Mouse (Mus musculus): Measurements from ENCODE around the gene Tbc1d20. TPM values are rescaled to one million over a fixed set of nuclear protein-coding genes. Genes with fewer than 3 reads are reported as not detected.
A peak's percentile ranks its signal among the peaks of the same experiment; 100 is the strongest.

Tbc1d20 gene
- polyA plus RNA-seq, 1 experiment from 2014 or later = 22.6 TPM

GRCm38 (mm10) chr2:152326654-152327053, 33.0 kb downstream of the Tbc1d20 start:
- H3K27me3 ChIP-seq (ENCODE audit: control insufficient read depth, insufficient read depth, low read length) = no peaks in the 10 kb centered on the region
- H3K36me3 ChIP-seq (ENCODE audit: control insufficient read depth, insufficient read depth, low read length) = peaks cover 25% of the 10 kb centered on the region
- H3K4me3 ChIP-seq (ENCODE audit: low read depth, low read length) = no peak overlapping the region
- no peaks in the 10 kb centered on the region for H3K9me3 ChIP-seq (ENCODE audit: control insufficient read depth, low read length)
- H3K27ac ChIP-seq (replicated peaks) = no peak overlapping the region
- DNase-seq (ENCODE audit: low spot score) = no peak
- no peak overlapping the region for H3K9ac ChIP-seq (ENCODE audit: low read length)
- ATAC-seq (ENCODE audit: low FRiP score, low TSS enrichment) = peak; percentile 54
- H3K4me1 ChIP-seq (replicated peaks; ENCODE audit: control insufficient read depth, insufficient read depth) = no peaks in the 10 kb centered on the region; the same call in 1 of the 2 replicates
- H3K4me2 ChIP-seq (replicated peaks; ENCODE audit: low read depth) = no peak overlapping the region
- 80% methylated on average over 8 of the region's 8 CpGs for WGBS
- TF ChIP-seq EP300 (optimal IDR thresholded peaks at IDR 0.05) = no peak
- TF ChIP-seq CTCF (IDR thresholded peaks at IDR 0.05; ENCODE audit: low read depth) = no peak

- Histone ChIP-seq H3K36me3 (ENCODE audit: control insufficient read depth, insufficient read depth, low read length) (peaks cover 19% of the 10 kb centered on the region), H3K27ac (replicated peaks) (no peak overlapping the region), H3K4me3 (ENCODE audit: low read depth, low read length) (no peak overlapping the region), H3K4me1 (replicated peaks; ENCODE audit: control insufficient read depth, insufficient read depth) (no peaks in the 10 kb centered on the region; the same call in 1 of the 2 replicates), H3K27me3 (ENCODE audit: control insufficient read depth, insufficient read depth, low read length) (no peaks in the 10 kb centered on the region), H3K9me3 (ENCODE audit: control insufficient read depth, low read length) (no peaks in the 10 kb centered on the region), H3K4me2 (replicated peaks; ENCODE audit: low read depth) (no peak overlapping the region), H3K9ac (ENCODE audit: low read length) (no peak overlapping the region)
- DNase-seq (ENCODE audit: low spot score) (no peak), ATAC-seq (ENCODE audit: low FRiP score, low TSS enrichment) (no peak)
- WGBS = 62% methylated on average over 5 of the region's 5 CpGs
- no peak for TF ChIP-seq CTCF (IDR thresholded peaks at IDR 0.05; ENCODE audit: low read depth)
- TF ChIP-seq EP300 (optimal IDR thresholded peaks at IDR 0.05) = no peak
Observed at GRCm38 (mm10) chr2:152327980-152328379, 34.4 kb downstream of the Tbc1d20 start.

GRCm38 (mm10) chr2:152330858-152331423, 37.3 kb downstream of the Tbc1d20 start:
- H3K4me1 ChIP-seq (replicated peaks; ENCODE audit: control insufficient read depth, insufficient read depth) = no peaks in the 10 kb centered on the region; the same call in 1 of the 2 replicates
- no peak for DNase-seq (ENCODE audit: low spot score)
- 60% methylated on average over 7 of the region's 7 CpGs for WGBS
- no peak for ATAC-seq (ENCODE audit: low FRiP score, low TSS enrichment)
- H3K27me3 ChIP-seq (ENCODE audit: control insufficient read depth, insufficient read depth, low read length) = no peaks in the 10 kb centered on the region
- H3K4me3 ChIP-seq (ENCODE audit: low read depth, low read length) = no peak overlapping the region
- no peak for TF ChIP-seq EP300 (optimal IDR thresholded peaks at IDR 0.05)
- no peak for TF ChIP-seq CTCF (IDR thresholded peaks at IDR 0.05; ENCODE audit: low read depth)
- H3K9ac ChIP-seq (ENCODE audit: low read length) = peak overlapping the region; percentile 89
- H3K9me3 ChIP-seq (ENCODE audit: control insufficient read depth, low read length) = no peaks in the 10 kb centered on the region
- H3K36me3 ChIP-seq (ENCODE audit: control insufficient read depth, insufficient read depth, low read length) = 0 out of 2 replicates have a peak, but pooled peaks cover 6% of the 10 kb centered on the region
- H3K4me2 ChIP-seq (replicated peaks; ENCODE audit: low read depth) = peak overlapping the region; percentile 91
- H3K27ac ChIP-seq (replicated peaks) = no peak overlapping the region

DNA sequence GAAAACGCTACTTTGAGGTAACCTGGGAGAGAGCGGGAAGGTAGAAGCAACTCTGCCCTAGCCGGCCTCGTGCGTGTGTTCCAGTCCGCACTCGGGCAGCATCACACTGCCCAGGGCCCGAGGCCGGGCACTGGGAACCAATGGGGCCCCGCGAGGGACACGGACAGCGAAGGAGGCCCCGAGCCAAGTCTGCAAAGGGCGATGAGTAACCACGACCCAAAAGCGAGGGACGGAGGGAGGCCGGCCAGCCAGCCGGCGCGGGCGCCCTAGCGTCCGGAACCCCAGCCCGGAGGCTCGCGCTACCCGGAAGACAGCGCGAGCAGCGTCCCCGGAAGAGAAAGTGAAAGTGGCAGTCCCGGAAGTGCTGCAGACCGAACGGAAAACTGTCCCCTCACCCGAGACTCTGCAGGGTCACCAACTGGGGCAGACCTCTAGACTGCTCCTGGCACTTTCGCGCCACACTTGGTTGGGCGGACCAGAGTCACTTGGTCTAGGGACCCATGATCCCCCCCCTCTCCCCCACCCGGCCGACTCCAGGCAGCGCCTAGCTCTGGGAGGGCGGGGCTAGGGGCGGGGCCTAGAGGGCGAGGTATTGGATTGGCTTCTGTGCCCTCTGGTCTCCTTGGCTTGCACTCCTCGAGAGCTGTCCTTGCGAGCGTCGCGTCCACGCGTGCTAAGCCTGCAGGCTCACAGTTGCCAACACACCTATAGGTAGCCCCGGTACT, 38.6 kb downstream of the Tbc1d20 start, which contains the start of gene Rbck1:
Rbck1 (minus strand) TSS at position 553 of the 725 bp plus-strand sequence.
- Histone ChIP-seq H3K36me3 (ENCODE audit: control insufficient read depth, insufficient read depth, low read length) (no peaks in the 10 kb centered on the region), H3K4me2 (replicated peaks; ENCODE audit: low read depth) (peak within 1 kb of the TSS; percentile 91), H3K4me1 (replicated peaks; ENCODE audit: control insufficient read depth, insufficient read depth) (no peaks in the 10 kb centered on the region; the same call in 1 of the 2 replicates), H3K9ac (ENCODE audit: low read length) (peak within 1 kb of the TSS; percentile 89), H3K27ac (replicated peaks) (peak within 1 kb of the TSS; percentile 94), H3K9me3 (ENCODE audit: control insufficient read depth, low read length) (no peaks in the 10 kb centered on the region), H3K27me3 (ENCODE audit: control insufficient read depth, insufficient read depth, low read length) (no peaks in the 10 kb centered on the region), H3K4me3 (ENCODE audit: low read depth, low read length) (peak within 1 kb of the TSS; percentile 79)
- DNase-seq (ENCODE audit: low spot score) = peak; percentile 95
- ATAC-seq (ENCODE audit: low FRiP score, low TSS enrichment) = peak; percentile 95
- no peak for TF ChIP-seq EP300 (optimal IDR thresholded peaks at IDR 0.05)
- no peak; the same call in 1 of the 2 replicates for TF ChIP-seq CTCF (IDR thresholded peaks at IDR 0.05; ENCODE audit: low read depth)
- under 1% methylated on average over 52 of the region's 54 CpGs for WGBS

GRCm38 (mm10) chr2:152333345-152334006, 39.8 kb downstream of the Tbc1d20 start:
- no peak overlapping the region for H3K27ac ChIP-seq (replicated peaks)
- no peaks in the 10 kb centered on the region; the same call in 1 of the 2 replicates for H3K4me1 ChIP-seq (replicated peaks; ENCODE audit: control insufficient read depth, insufficient read depth)
- TF ChIP-seq EP300 (optimal IDR thresholded peaks at IDR 0.05) (no peak), CTCF (IDR thresholded peaks at IDR 0.05; ENCODE audit: low read depth) (no peak)
- H3K9ac ChIP-seq (ENCODE audit: low read length) = no peak overlapping the region
- ATAC-seq (ENCODE audit: low FRiP score, low TSS enrichment) (no peak), DNase-seq (ENCODE audit: low spot score) (no peak)
- H3K4me2 ChIP-seq (replicated peaks; ENCODE audit: low read depth) = no peak overlapping the region
- no peaks in the 10 kb centered on the region for H3K36me3 ChIP-seq (ENCODE audit: control insufficient read depth, insufficient read depth, low read length)
- no peaks in the 10 kb centered on the region for H3K27me3 ChIP-seq (ENCODE audit: control insufficient read depth, insufficient read depth, low read length)
- 71% methylated on average over 4 of the region's 4 CpGs for WGBS
- no peak overlapping the region for H3K4me3 ChIP-seq (ENCODE audit: low read depth, low read length)
- H3K9me3 ChIP-seq (ENCODE audit: control insufficient read depth, low read length) = no peaks in the 10 kb centered on the region

Data from stomach, postnatal 0 days (tissue).